Mouse (Mus musculus) C3H10T1/2 (cell line): ENCODE measurements around the gene Prkab2. TPM values are rescaled to one million over a fixed set of nuclear protein-coding genes. Genes with fewer than 3 reads are reported as not detected.

Source experiments
- polyA plus RNA-seq, 2 experiments: library from polyadenylated mRNA; unstranded; fragments of >200 nt; fragmentation: generic; extraction: Trizol; gene quantifications; one replicate each; pipeline ENCODE4 v1.2.1; 2012; ENCODE audit warnings: missing spikeins in 2 of 2

Gene Prkab2
- 1 to 10 TPM in 1 of 2 experiments, under 1 TPM in 1; 0.33 to 2.0 TPM for polyA plus RNA-seq

DNA sequence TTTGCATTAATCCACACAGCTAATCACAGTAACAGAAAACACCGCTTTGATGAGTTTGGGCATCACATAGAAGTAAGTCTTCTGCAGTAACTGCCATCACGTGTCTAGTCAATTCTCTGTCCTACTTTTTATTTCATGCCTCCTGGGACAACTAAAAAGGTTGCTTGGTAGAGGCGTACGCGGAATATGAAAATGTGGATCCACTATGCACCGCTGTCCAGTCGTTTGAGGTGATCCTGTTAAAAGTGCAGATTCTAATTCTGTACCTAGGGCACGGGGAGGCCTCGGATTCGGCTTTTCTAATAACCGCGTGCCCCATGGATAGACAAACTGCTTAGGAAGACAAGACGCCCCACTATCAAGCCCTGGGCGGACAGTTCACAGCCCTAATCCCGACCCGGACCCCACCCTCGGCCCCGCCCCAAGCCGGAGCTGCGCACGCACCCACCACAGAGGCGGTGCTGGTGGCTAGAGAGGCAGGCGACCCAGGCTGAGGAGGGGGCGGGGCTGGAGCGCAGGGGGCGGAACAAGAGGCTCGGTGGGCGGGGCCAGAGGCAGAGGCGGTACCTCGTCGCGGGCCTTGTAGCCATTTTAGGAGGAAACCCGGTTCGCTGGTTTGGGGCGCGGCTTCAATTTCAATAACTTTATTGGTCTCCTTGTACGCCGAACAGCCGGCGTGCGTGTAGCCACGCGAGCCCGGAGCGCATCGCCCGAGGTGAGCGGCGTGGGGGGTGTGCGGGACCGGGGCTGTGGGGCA is at the start of gene Prkab2:
TSS of gene Prkab2 (plus strand) at position 539 of the 757 bp plus-strand sequence.

DNA sequence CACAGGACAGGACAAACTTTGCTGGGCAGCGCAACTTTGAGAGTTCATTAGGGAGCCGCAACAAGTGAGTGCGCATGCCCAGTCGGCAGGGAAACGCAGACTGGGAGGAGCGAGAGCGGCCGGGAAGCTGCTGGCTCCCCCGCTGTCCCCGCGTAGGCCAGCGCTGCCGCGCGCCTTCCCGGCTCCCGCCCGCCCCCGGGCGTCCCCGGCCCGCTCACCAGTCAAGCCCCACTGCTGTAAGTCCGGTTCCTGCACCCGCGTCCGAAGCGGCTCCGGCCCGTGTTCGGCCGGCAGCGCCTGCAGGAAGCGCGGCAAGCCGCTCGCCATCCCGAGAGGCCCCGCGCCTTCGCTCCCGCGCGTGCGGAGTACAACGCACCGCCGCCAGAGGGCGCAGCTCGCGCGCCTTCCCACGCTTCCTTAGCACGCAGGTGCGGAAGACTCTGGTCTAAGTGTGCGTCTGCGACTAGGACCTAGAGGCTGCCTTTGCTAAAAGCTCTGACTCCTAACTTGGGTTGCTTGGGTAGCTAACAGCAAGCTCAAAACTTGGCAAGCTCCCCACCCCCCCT is 48.1 kb upstream of the Prkab2 start, which contains the start of gene Chd1l:
TSS of gene Chd1l (minus strand) at position 359 of the 566 bp plus-strand sequence.

DNA sequence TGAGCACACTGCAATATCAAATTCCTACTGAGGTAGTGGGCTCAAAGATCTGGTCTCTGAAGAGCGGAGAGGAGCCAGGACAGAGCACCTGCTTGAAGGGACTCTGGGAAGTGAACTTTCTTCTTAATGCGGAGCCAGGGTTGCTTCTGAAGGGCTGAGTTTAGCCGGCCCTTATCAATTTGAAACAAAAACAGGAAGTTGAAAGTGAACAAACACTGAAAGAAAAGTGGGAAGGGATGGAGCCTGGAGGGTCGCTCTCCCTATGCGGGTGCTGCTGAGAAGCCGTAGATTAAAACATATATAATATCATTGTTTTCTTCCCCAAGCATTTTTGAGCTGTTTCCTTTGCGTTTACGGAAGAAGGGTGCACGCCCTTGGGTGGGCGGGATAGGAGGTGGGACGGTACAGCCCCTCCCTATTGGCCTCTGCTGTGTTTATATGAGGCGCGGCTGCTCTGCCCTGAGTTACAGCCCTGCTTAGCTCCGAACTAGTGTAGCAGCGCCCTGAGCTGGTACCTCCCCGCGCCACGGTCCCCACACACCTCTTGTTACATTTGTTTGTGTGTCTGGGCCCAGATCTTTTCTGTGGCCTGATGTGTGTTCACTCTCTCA is 29.5 kb upstream of the Prkab2 start, which contains the start of gene Fmo5:
TSS of gene Fmo5 (plus strand) at position 414 of the 611 bp plus-strand sequence.

GRCm38 (mm10) chr3:97674644-97675110 is 16.7 kb downstream of the Prkab2 start, which contains the start of gene Gm17651:
Gm17651 (minus strand) TSS chr3:97674694.

Other genes starting within 250 kb of the Prkab2 start
- gene Olfr1402, start 236.2 kb upstream of the Prkab2 start, polyA plus RNA-seq = not detected
- 1 to 10 TPM; 1.9 to 3.1 TPM for gene Chd1l, start 48.0 kb upstream of the Prkab2 start, polyA plus RNA-seq
- under 1 TPM; 0.09 to 0.81 TPM for gene Fmo5, start 29.4 kb upstream of the Prkab2 start, polyA plus RNA-seq
- gene Gm17651, start 16.5 kb downstream of the Prkab2 start, polyA plus RNA-seq = not detected
- 1 to 10 TPM; 1.4 to 7.1 TPM for gene Pde4dip, start 230.5 kb downstream of the Prkab2 start, polyA plus RNA-seq
- 10 to 100 TPM in 1 of 2 experiments, 1 to 10 TPM in 1; 6.4 to 62.8 TPM for gene Sec22b, start 243.0 kb downstream of the Prkab2 start, polyA plus RNA-seq